Mouse (Mus musculus): Measurements from ENCODE around the gene Bad. TPM values are rescaled to one million over a fixed set of nuclear protein-coding genes. Genes with fewer than 3 reads are reported as not detected.

Bad gene
- polyA plus RNA-seq, 1 experiment from 2014 or later: 79.3 TPM

DNA sequence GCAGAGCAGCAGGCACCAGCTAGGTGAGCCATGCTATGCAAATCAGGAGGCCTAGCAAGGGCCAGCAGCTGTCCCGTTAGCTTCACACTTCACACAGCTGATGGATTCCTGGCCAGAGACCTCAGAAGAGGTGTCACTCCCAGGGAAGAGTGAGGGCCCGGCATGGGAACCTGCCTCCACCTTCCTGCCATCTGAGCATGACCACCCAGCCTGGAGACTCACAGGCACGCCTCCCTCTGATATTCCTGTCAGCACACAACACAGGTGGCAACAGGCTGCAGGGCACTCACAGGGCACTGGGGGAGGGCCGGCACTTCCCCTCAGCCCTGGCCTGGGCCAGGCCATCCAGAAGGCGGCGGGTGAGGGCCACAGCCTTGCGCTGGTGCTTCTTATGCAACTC, 13.8 kb downstream of the Bad start:
- Histone ChIP-seq H3K27me3 (no peaks in the 10 kb centered on the region), H3K4me3 (no peak overlapping the region), H3K4me1 (peaks cover 17% of the 10 kb centered on the region), H3K9me3 (replicated peaks) (no peaks in the 10 kb centered on the region), H3K27ac (no peak overlapping the region), H3K36me3 (ENCODE audit: poor library complexity, severe bottlenecking) (peaks cover 22% of the 10 kb centered on the region; the same call in 1 of the 2 replicates), H3K9ac (no peak overlapping the region), H3K4me2 (no peak overlapping the region)
- no peak for ATAC-seq
- WGBS: 86% methylated on average over 7 of the region's 7 CpGs

DNA sequence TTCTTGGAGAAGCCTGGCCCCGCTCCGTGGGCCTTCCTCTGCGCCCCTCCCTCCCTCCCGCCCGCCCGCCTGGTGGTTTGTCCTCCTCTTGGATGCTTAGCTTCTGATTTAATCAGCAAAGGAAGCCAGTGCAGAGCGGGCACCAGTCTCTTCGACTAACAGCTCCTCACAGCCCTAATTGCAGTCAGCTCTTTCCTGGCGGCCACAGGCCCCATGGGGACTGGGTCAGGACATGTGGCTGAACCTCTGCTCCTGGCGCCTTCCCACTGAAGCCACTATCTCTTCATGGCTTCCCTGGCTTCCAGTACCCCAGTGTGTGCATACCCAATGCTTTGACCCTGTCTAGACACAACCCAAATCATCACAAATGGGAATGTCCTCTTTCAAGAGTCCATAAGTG, 14.8 kb downstream of the Bad start:
- H3K9me3 ChIP-seq (replicated peaks): no peaks in the 10 kb centered on the region
- no peak for ATAC-seq

GRCm38 (mm10) chr19:6968491-6969271, 27.0 kb downstream of the Bad start:
- peak overlapping the region; percentile 61; the same call in 1 of the 2 replicates for H3K9ac ChIP-seq
- WGBS: 14% methylated on average over 15 of the region's 15 CpGs

More for the DNA sequence above, 14.8 kb downstream of the Bad start:
- H3K27me3 ChIP-seq: no peaks in the 10 kb centered on the region
- WGBS: 81% methylated on average over 10 of the region's 10 CpGs
- H3K27ac ChIP-seq: no peak overlapping the region
- peaks cover 22% of the 10 kb centered on the region; the same call in 1 of the 2 replicates for H3K36me3 ChIP-seq (ENCODE audit: poor library complexity, severe bottlenecking)
- H3K4me2 ChIP-seq: no peak overlapping the region
- no peak overlapping the region for H3K4me3 ChIP-seq
- H3K9ac ChIP-seq: no peak overlapping the region
- peaks cover 14% of the 10 kb centered on the region for H3K4me1 ChIP-seq

GRCm38 (mm10) chr19:6969291-6969664, 27.6 kb downstream of the Bad start:
- H3K27ac ChIP-seq: no peak overlapping the region
- H3K4me2 ChIP-seq: peak overlapping the region; percentile 60
- H3K36me3 ChIP-seq (ENCODE audit: poor library complexity, severe bottlenecking): no peaks in the 10 kb centered on the region; the same call in 1 of the 2 replicates
- H3K9ac ChIP-seq: peak overlapping the region; percentile 61
- 1% methylated on average over 19 of the region's 20 CpGs for WGBS
- peaks cover 29% of the 10 kb centered on the region for H3K4me1 ChIP-seq
- no peak; the same call in 1 of the 2 replicates for ATAC-seq
- no peaks in the 10 kb centered on the region for H3K9me3 ChIP-seq (replicated peaks)
- peak overlapping the region; percentile 42 for H3K4me3 ChIP-seq
- H3K27me3 ChIP-seq: peaks cover 45% of the 10 kb centered on the region

More at GRCm38 (mm10) chr19:6968491-6969271, 27.0 kb downstream of the Bad start:
- no peaks in the 10 kb centered on the region for H3K9me3 ChIP-seq (replicated peaks)
- H3K4me3 ChIP-seq: peak overlapping the region; percentile 42
- H3K4me2 ChIP-seq: peak overlapping the region; percentile 60
- H3K4me1 ChIP-seq: peaks cover 24% of the 10 kb centered on the region
- no peak for ATAC-seq
- H3K27ac ChIP-seq: no peak overlapping the region
- H3K27me3 ChIP-seq: peaks cover 45% of the 10 kb centered on the region
- H3K36me3 ChIP-seq (ENCODE audit: poor library complexity, severe bottlenecking): no peaks in the 10 kb centered on the region; the same call in 1 of the 2 replicates

DNA sequence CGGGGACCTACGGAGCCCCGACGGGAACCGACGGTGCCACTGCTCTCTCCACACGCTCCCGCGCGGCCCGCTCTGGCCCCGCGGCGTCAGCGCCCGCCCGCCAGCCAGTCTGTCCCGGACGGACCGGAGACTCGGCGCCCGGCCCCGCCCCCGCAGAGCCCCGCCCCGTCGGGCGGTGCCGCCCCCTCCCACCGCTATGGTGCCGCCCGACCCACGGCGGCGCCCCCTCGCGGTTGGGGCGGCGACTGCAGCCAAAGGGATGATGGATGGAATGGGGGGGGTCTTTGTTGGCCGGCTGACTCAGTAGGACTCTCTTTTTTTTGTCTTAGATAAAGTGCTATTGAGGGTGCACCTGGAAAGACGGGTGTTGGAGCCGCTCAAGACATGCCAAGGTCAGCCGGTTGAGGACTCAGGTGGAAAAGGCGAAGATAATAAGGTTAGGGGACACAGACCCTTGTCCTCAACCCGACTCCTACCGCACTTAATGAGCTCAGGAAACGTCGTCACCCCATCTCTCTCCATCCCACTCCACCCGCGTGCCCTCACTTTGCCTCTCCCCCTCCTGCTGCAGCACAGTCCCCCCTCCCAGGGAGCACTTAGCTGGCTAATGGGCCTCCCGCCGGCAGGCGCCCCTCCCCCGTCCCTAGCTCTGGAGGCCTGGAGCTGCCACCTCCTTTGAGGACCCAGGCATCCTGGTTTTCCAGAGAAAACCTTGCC, 28.2 kb downstream of the Bad start:
- peak; percentile 13; the same call in 1 of the 2 replicates for ATAC-seq

GRCm38 (mm10) chr19:6970460-6971085, 28.9 kb downstream of the Bad start:
- Histone ChIP-seq H3K9me3 (replicated peaks) (no peaks in the 10 kb centered on the region), H3K36me3 (ENCODE audit: poor library complexity, severe bottlenecking) (no peaks in the 10 kb centered on the region), H3K27ac (no peak overlapping the region; the same call in 1 of the 2 replicates), H3K4me2 (peak overlapping the region; percentile 60), H3K4me1 (peaks cover 29% of the 10 kb centered on the region), H3K27me3 (peaks cover 45% of the 10 kb centered on the region), H3K4me3 (no peak overlapping the region), H3K9ac (peak overlapping the region; percentile 40)
- 10% methylated on average over 11 of the region's 11 CpGs for WGBS
- ATAC-seq: no peak

More for the DNA sequence above, 28.2 kb downstream of the Bad start:
- no peaks in the 10 kb centered on the region for H3K9me3 ChIP-seq (replicated peaks)
- peak overlapping the region; percentile 60 for H3K4me2 ChIP-seq
- peaks cover 29% of the 10 kb centered on the region for H3K4me1 ChIP-seq
- H3K9ac ChIP-seq: peak overlapping the region; percentile 61
- H3K36me3 ChIP-seq (ENCODE audit: poor library complexity, severe bottlenecking): no peaks in the 10 kb centered on the region
- H3K27ac ChIP-seq: no peak overlapping the region
- H3K27me3 ChIP-seq: peaks cover 45% of the 10 kb centered on the region
- WGBS: 2% methylated on average over 55 of the region's 55 CpGs
- H3K4me3 ChIP-seq: peak overlapping the region; percentile 42

DNA sequence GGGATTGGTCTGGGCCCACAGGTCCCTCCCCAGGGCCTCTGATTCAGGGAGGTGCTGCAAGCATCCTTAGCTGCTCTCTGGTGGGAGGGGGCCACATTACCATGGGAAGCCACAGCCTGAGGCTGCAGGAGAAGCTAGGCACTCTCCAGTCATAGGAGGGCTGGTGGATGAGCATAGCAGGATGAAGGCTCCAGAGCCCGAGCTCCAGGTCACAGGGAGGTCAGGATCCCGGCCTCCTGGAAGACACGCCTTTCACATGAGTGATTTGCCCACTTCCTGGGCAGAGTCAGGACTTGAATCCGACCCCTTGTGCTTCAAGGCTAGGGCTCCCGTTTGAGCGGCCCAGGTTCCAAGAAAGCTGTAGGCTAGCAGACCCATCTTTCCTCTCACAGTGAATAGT, 30.0 kb downstream of the Bad start:
- Histone ChIP-seq H3K9ac (no peak overlapping the region), H3K27ac (no peak overlapping the region), H3K4me1 (peaks cover 35% of the 10 kb centered on the region), H3K4me3 (no peak overlapping the region), H3K4me2 (no peak overlapping the region), H3K9me3 (replicated peaks) (no peaks in the 10 kb centered on the region), H3K27me3 (peaks cover 45% of the 10 kb centered on the region), H3K36me3 (ENCODE audit: poor library complexity, severe bottlenecking) (peaks cover 2% of the 10 kb centered on the region)
- ATAC-seq: no peak
- WGBS: 47% methylated on average over 6 of the region's 6 CpGs

GRCm38 (mm10) chr19:6972247-6972917, 30.7 kb downstream of the Bad start:
- Histone ChIP-seq H3K27me3 (peaks cover 45% of the 10 kb centered on the region), H3K4me2 (no peak overlapping the region), H3K27ac (no peak overlapping the region), H3K4me1 (peaks cover 42% of the 10 kb centered on the region), H3K4me3 (no peak overlapping the region), H3K36me3 (ENCODE audit: poor library complexity, severe bottlenecking) (peaks cover 8% of the 10 kb centered on the region), H3K9ac (no peak overlapping the region), H3K9me3 (replicated peaks) (no peaks in the 10 kb centered on the region)
- 85% methylated on average over 13 of the region's 13 CpGs for WGBS
- no peak for ATAC-seq

- peak overlapping the region; percentile 88; the same call in 1 of the 2 replicates for H3K9ac ChIP-seq
- H3K27ac ChIP-seq: no peak overlapping the region
- peak overlapping the region; percentile 89 for H3K4me3 ChIP-seq
- peaks cover 35% of the 10 kb centered on the region for H3K27me3 ChIP-seq
- no peak for ATAC-seq
- no peaks in the 10 kb centered on the region for H3K9me3 ChIP-seq (replicated peaks)
- peak overlapping the region; percentile 91 for H3K4me2 ChIP-seq
- H3K36me3 ChIP-seq (ENCODE audit: poor library complexity, severe bottlenecking): peaks cover 21% of the 10 kb centered on the region
- WGBS: 33% methylated on average over 12 of the region's 12 CpGs
- peaks cover 52% of the 10 kb centered on the region for H3K4me1 ChIP-seq
These were observed 32.0 kb downstream of the Bad start for GRCm38 (mm10) chr19:6973581-6974190.

DNA sequence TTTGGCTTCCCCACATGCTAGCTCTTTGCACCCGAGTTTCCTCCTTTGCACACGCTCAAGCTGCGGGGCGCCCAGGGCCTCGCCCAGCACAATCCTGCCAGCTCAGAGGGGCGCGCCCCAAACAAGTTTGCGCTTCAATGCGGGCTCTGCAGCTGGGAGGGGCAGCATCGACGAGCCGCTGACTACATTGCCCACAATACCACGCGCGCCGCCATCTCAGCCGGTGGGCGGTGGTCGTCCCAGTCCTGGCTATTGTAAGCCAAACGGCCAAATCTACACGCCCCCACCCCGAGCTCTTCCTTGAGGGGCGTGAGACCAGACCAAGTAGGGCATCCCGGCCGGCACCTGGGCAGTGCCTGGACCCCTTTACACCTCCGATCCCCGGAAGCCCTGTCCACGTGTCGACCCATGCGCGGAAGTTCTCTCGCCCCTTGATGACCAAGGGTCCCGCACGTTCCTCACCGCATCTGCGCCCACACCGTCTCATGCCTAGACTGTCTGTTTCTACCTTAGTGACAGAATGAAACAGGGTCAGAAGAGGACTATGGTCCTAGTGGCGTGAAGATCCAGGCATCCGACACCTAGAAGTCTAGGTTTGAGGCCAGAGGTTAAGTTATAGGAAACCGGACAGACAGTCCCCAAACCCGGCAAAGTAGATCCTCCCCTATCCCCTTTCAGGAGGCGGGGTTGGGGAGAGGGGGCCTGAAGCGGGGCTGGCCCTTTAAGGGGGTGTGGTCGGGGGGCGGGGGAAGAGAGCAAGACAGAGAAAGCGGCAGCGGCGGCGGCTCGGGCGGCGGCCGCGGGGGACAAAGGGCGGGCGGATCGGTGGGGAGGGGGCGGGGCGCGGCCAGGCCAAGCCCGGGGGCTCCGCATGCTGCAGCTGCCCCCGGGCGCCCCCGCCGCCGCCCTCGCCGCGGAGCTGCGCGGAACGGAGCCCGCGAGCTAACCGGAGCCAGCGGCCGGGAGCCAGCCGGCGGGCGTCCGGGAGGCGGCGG, 32.8 kb downstream of the Bad start, which contains the start of gene Ppp1r14b:
Gene Ppp1r14b, plus strand, starts transcription at position 758 of the 995 bp plus-strand sequence.
- Histone ChIP-seq H3K4me1 (peaks cover 54% of the 10 kb centered on the region), H3K27ac (peak within 1 kb of the TSS; percentile 96), H3K36me3 (ENCODE audit: poor library complexity, severe bottlenecking) (peaks cover 23% of the 10 kb centered on the region), H3K4me2 (peak within 1 kb of the TSS; percentile 91), H3K27me3 (peaks cover 26% of the 10 kb centered on the region), H3K9ac (peak within 1 kb of the TSS; percentile 88), H3K9me3 (replicated peaks) (no peaks in the 10 kb centered on the region), H3K4me3 (peak within 1 kb of the TSS; percentile 89)
- under 1% methylated on average over 51 of the region's 84 CpGs for WGBS
- peak; percentile 67 for ATAC-seq
